Mouse (Mus musculus): ENCODE data around the gene Cd276.
"Not testable (repeated sequence)": the region's sequence is repeated elsewhere in the genome, so short reads cannot be mapped to it uniquely, and the experiment has no call there.

Gene Cd276

GRCm38 (mm10) chr9:58554908-58555684, at the start of gene Cd276:
TSS of gene Cd276 (minus strand) at chr9:58555437.
- peak; percentile 81 to 87 for DNase-seq

GRCm38 (mm10) chr9:58595313-58595712, 40.1 kb upstream of the Cd276 start:
- no peak for DNase-seq

- no peak for DNase-seq
Measured at GRCm38 (mm10) chr9:58588657-58589056, 33.4 kb upstream of the Cd276 start.

GRCm38 (mm10) chr9:58584323-58584722, 29.1 kb upstream of the Cd276 start:
- no peak for DNase-seq

- DNase-seq = peak; percentile 26 to 48
Measured at GRCm38 (mm10) chr9:58583267-58583641, 28.0 kb upstream of the Cd276 start.

- DNase-seq = no peak
Measured at GRCm38 (mm10) chr9:58582581-58583266, 27.5 kb upstream of the Cd276 start.

- DNase-seq = peak; percentile 97 to 99
Measured at GRCm38 (mm10) chr9:58581958-58582540, 26.8 kb upstream of the Cd276 start, which contains the start of gene Nptn. TSS of gene Nptn (plus strand) at chr9:58582240.

GRCm38 (mm10) chr9:58581283-58581930, 26.2 kb upstream of the Cd276 start:
- DNase-seq = no peak

GRCm38 (mm10) chr9:58580453-58581195, 25.4 kb upstream of the Cd276 start:
- DNase-seq = peak in 1 of 2 experiments; percentile 18

GRCm38 (mm10) chr9:58578669-58579068, 23.4 kb upstream of the Cd276 start:
- peak; percentile 90 to 92 for DNase-seq

- no peak for DNase-seq
Measured at GRCm38 (mm10) chr9:58571001-58571400, 15.8 kb upstream of the Cd276 start.

- DNase-seq = peak in 1 of 2 experiments; percentile 30
Measured at GRCm38 (mm10) chr9:58567682-58568081, 12.4 kb upstream of the Cd276 start.

GRCm38 (mm10) chr9:58565945-58566344, 10.7 kb upstream of the Cd276 start:
- DNase-seq = not testable (repeated sequence)

- no peak for DNase-seq
Measured at GRCm38 (mm10) chr9:58560211-58560610, 5.0 kb upstream of the Cd276 start.

GRCm38 (mm10) chr9:58557457-58558455, 2.5 kb upstream of the Cd276 start:
- no peak for DNase-seq

- DNase-seq = no peak
Measured at GRCm38 (mm10) chr9:58556627-58557026, 1.4 kb upstream of the Cd276 start.

- no peak for DNase-seq
Measured at GRCm38 (mm10) chr9:58555685-58556414, 613 bp upstream of the Cd276 start.

GRCm38 (mm10) chr9:58554056-58554907, 955 bp downstream of the Cd276 start:
- no peak for DNase-seq

GRCm38 (mm10) chr9:58552083-58552482, 3.2 kb downstream of the Cd276 start:
- no peak for DNase-seq
